In genomic region chr12:117447223-117447622, GRCm38 (mm10) we compare ENCODE assay signal across 8 mouse cellular contexts.
DNase-seq lines count a peak whose midpoint lies in the region; ATAC-seq lines count a peak whose summit lies in the region.

No protein-coding gene starts in this region.

- peak overlapping the region; percentile 39 for H3K4me2 ChIP-seq in embryonic facial prominence, embryonic 14.5 days (ENCODE audit: low read depth, low read length)
- H3K4me2 ChIP-seq in hindbrain, embryonic 14.5 days (replicated peaks), result peak overlapping the region; percentile 28
- H3K4me2 ChIP-seq in limb, embryonic 15.5 days, result peak overlapping the region; percentile 24

- peak; percentile 77 for DNase-seq in R1 (ENCODE audit: low read depth, low spot score)
- DNase-seq in embryonic facial prominence, embryonic 14.5 days (ENCODE audit: low spot score), result peak; percentile 43
- no peak for DNase-seq in hindbrain, embryonic 14.5 days (ENCODE audit: low spot score)
- DNase-seq in naive thymus-derived CD4-positive, alpha-beta T cell, adult 2 months (ENCODE audit: low read depth), result peak; percentile 54
- no peak for DNase-seq in right cerebral cortex, adult 2 months (ENCODE audit: low spot score in 2 of 2)
- no peak for DNase-seq in ovary, postnatal 10 days (ENCODE audit: low spot score)
- no peak for DNase-seq in urinary bladder, adult 2 months (ENCODE audit: low spot score)

- no peaks in the 10 kb centered on the region for H3K9me3 ChIP-seq in embryonic facial prominence, embryonic 14.5 days (ENCODE audit: control insufficient read depth, low read length)
- H3K9me3 ChIP-seq in hindbrain, embryonic 14.5 days (ENCODE audit: control insufficient read depth, low read length), result no peaks in the 10 kb centered on the region
- no peaks in the 10 kb centered on the region for H3K9me3 ChIP-seq in limb, embryonic 15.5 days

- no peak overlapping the region for H3K9ac ChIP-seq in embryonic facial prominence, embryonic 14.5 days (ENCODE audit: low read depth, low read length)
- H3K9ac ChIP-seq in hindbrain, embryonic 14.5 days, result no peak overlapping the region
- H3K9ac ChIP-seq in limb, embryonic 15.5 days, result no peak overlapping the region

- peak; percentile 59; the same call in 1 of the 2 replicates for ATAC-seq in embryonic facial prominence, embryonic 14.5 days (ENCODE audit: low read depth)
- peak; percentile 51; the same call in 1 of the 2 replicates for ATAC-seq in hindbrain, embryonic 14.5 days (ENCODE audit: low FRiP score)
- no peak for ATAC-seq in limb, embryonic 15.5 days (ENCODE audit: insufficient number of reproducible peaks, low FRiP score, low TSS enrichment, low read depth)

- 0 out of 2 replicates have a peak, but pooled peaks cover 5% of the 10 kb centered on the region for H3K4me1 ChIP-seq in embryonic facial prominence, embryonic 14.5 days (ENCODE audit: control insufficient read depth, insufficient read depth, low read length)
- H3K4me1 ChIP-seq in hindbrain, embryonic 14.5 days (replicated peaks; ENCODE audit: control insufficient read depth, insufficient read depth, low read length), result peaks cover 3% of the 10 kb centered on the region; the same call in 1 of the 2 replicates
- H3K4me1 ChIP-seq in limb, embryonic 15.5 days, result peaks cover 10% of the 10 kb centered on the region

- no peaks in the 10 kb centered on the region for H3K36me3 ChIP-seq in embryonic facial prominence, embryonic 14.5 days (ENCODE audit: control insufficient read depth, insufficient read depth, low read length)
- H3K36me3 ChIP-seq in hindbrain, embryonic 14.5 days (replicated peaks; ENCODE audit: control insufficient read depth, insufficient read depth), result no peaks in the 10 kb centered on the region
- no peaks in the 10 kb centered on the region for H3K36me3 ChIP-seq in limb, embryonic 15.5 days

- H3K4me3 ChIP-seq in embryonic facial prominence, embryonic 14.5 days (ENCODE audit: low read depth, low read length), result no peak overlapping the region
- no peak overlapping the region for H3K4me3 ChIP-seq in hindbrain, embryonic 14.5 days (replicated peaks; ENCODE audit: low read length)
- H3K4me3 ChIP-seq in limb, embryonic 15.5 days, result no peak overlapping the region

- no peak overlapping the region; the same call in 1 of the 2 replicates for H3K27ac ChIP-seq in embryonic facial prominence, embryonic 14.5 days (replicated peaks; ENCODE audit: low read depth, low read length)
- H3K27ac ChIP-seq in hindbrain, embryonic 14.5 days, result no peak overlapping the region
- H3K27ac ChIP-seq in limb, embryonic 15.5 days, result no peak overlapping the region

- no peaks in the 10 kb centered on the region for H3K27me3 ChIP-seq in embryonic facial prominence, embryonic 14.5 days (replicated peaks; ENCODE audit: control insufficient read depth, insufficient read depth, low read length)
- H3K27me3 ChIP-seq in hindbrain, embryonic 14.5 days (ENCODE audit: control insufficient read depth, insufficient read depth, low read length), result no peaks in the 10 kb centered on the region
- H3K27me3 ChIP-seq in limb, embryonic 15.5 days, result no peaks in the 10 kb centered on the region

- 9% methylated on average over 8 of the region's 10 CpGs for WGBS in embryonic facial prominence, embryonic 14.5 days
- WGBS in hindbrain, embryonic 14.5 days, result 27% methylated on average over 10 of the region's 10 CpGs
- 13% methylated on average over 10 of the region's 10 CpGs for WGBS in limb, embryonic 15.5 days

Comparison
In these comparisons a context has a peak if more than half of its experiments do, and no peak if none do; other contexts are left out.
1. DNase-seq: peak in R1 (single experiment), embryonic facial prominence, embryonic 14.5 days (single experiment) and naive thymus-derived CD4-positive, alpha-beta T cell, adult 2 months (single experiment); none in hindbrain, embryonic 14.5 days (single experiment), right cerebral cortex, adult 2 months (0 of 2), ovary, postnatal 10 days (single experiment) and urinary bladder, adult 2 months (single experiment).
2. Peak in every context shown above with its lines, with median percentiles within 50 percentile points of each other: H3K4me2 ChIP-seq.